Mouse (Mus musculus) small intestine, adult 2 months (tissue): ENCODE data around the gene Cgas.
"Not testable (repeated sequence)": the region's sequence is repeated elsewhere in the genome, so short reads cannot be mapped to it uniquely, and the experiment has no call there.

Experiments
- CTCF ChIP-seq: fragments of 200-500 bp; IDR thresholded peaks from 2 replicates; pipeline ENCODE4 v1.5.1; 2012; ENCODE audit warnings: low read depth, mild to moderate bottlenecking, control low read depth, inconsistent platforms, low read length, moderate library complexity, mixed read lengths; ENCODE audit not compliant: insufficient replicate concordance, insufficient read length; ENCODE audit errors: extremely low read depth
- POLR2A ChIP-seq: fragments of 200-500 bp; IDR thresholded peaks from 2 replicates; pipeline ENCODE4 v1.6.1; 2012; ENCODE audit warnings: low read depth, mild to moderate bottlenecking, control low read depth, inconsistent platforms, low read length, moderate library complexity

DNA sequence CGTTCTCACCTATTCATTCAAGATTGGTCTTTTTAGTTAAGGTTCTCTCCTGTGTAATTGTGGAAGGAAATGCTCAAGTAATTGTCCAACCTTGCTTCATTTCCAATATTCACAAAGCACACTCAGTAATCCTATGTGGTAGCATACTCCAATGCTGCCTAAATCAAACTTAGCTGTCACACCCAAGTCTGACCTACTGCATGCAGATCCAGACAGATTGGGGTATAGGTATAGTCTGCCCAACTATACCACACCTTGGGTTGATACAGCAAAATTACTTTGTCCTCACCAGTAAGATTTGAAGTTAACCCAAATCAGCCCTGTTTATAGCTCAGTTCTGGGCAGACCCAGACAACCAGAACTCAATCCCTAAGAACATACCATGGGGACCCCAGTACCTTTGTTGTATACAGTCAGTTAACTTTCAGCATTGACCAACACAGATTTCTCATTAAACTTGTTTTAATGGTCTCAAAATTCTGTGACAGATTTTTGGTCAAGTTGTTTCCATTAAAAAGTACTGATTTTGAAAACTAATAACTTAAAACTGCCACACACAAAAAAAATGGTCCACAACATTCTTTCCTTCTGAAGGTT is 35.1 kb upstream of the Cgas start:
- not testable (repeated sequence) for TF ChIP-seq CTCF, POLR2A
